Mouse (Mus musculus): Measurements from ENCODE around the gene Pacrg. TPM values are rescaled to one million over a fixed set of nuclear protein-coding genes. Genes with fewer than 3 reads are reported as not detected.

The Pacrg gene
- polyA plus RNA-seq, 1 experiment from 2014 or later: 6.7 TPM

GRCm38 (mm10) chr17:10717148-10717547 lies 123.0 kb downstream of the Pacrg start:
- H3K4me3 ChIP-seq (replicated peaks; ENCODE audit: low read length): no peak overlapping the region
- peaks cover 3% of the 10 kb centered on the region; the same call in 1 of the 2 replicates for H3K4me1 ChIP-seq (replicated peaks; ENCODE audit: control insufficient read depth, insufficient read depth, low read length)
- no peak overlapping the region for H3K9ac ChIP-seq (replicated peaks; ENCODE audit: low read depth, low read length)
- no peak for ATAC-seq
- H3K9me3 ChIP-seq (ENCODE audit: control insufficient read depth, low read length): no peaks in the 10 kb centered on the region
- no peak overlapping the region for H3K27ac ChIP-seq (ENCODE audit: low read length)
- no peak overlapping the region for H3K4me2 ChIP-seq (ENCODE audit: low read length)
- H3K36me3 ChIP-seq (ENCODE audit: control insufficient read depth, insufficient read depth): no peaks in the 10 kb centered on the region
- 98% methylated on average over 1 of the region's 1 CpGs for WGBS
- H3K27me3 ChIP-seq (replicated peaks; ENCODE audit: control insufficient read depth, insufficient read depth, low read length): no peaks in the 10 kb centered on the region

DNA sequence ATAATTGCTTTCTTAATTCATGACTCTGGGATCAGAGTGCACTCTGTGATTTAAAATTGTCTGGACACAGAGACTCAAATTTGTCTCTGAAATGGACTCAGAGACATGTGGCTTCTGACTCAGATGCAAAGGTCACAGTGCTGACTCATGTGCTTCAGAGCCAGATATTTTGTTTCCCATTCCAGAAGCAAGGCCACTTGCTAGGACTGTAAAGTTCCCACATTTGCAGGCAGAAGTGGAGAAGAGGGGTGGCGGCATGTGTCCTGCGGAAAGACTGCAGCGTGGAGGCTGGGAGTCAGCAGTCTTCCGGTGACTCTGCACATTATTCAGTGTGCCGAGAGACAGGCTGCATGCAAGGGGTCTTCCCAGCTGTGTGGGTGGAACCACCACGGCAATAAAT lies 137.3 kb downstream of the Pacrg start:
- WGBS: 68% methylated on average over 6 of the region's 6 CpGs
- H3K4me3 ChIP-seq (replicated peaks; ENCODE audit: low read length): no peak overlapping the region
- H3K27me3 ChIP-seq (replicated peaks; ENCODE audit: control insufficient read depth, insufficient read depth, low read length): no peaks in the 10 kb centered on the region
- peaks cover 5% of the 10 kb centered on the region; the same call in 1 of the 2 replicates for H3K4me1 ChIP-seq (replicated peaks; ENCODE audit: control insufficient read depth, insufficient read depth, low read length)
- no peak overlapping the region for H3K9ac ChIP-seq (replicated peaks; ENCODE audit: low read depth, low read length)
- H3K9me3 ChIP-seq (ENCODE audit: control insufficient read depth, low read length): no peaks in the 10 kb centered on the region
- H3K27ac ChIP-seq (ENCODE audit: low read length): no peak overlapping the region
- no peaks in the 10 kb centered on the region for H3K36me3 ChIP-seq (ENCODE audit: control insufficient read depth, insufficient read depth)
- no peak overlapping the region for H3K4me2 ChIP-seq (ENCODE audit: low read length)
- ATAC-seq: no peak

DNA sequence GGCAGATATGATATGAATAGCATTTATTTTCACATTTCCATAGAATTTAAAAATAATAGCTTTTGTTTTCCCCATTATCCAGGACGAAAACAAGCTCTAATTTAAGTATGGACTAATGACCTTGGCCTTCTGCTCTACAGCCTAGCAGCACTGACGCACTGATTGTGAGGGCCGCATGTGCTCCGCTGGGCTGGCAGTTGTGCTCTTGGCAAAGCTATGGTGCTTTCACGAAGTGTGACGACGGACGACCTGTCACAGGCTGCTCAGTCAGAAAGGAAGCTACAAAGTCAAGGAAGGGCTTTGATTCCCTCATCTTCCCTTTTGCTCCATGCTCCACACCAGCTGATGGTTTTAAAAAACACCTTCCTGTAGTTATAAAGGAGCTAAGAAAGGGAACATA lies 142.1 kb downstream of the Pacrg start:
- ATAC-seq: no peak
- Histone ChIP-seq H3K4me2 (ENCODE audit: low read length) (no peak overlapping the region), H3K27me3 (replicated peaks; ENCODE audit: control insufficient read depth, insufficient read depth, low read length) (no peaks in the 10 kb centered on the region), H3K4me1 (replicated peaks; ENCODE audit: control insufficient read depth, insufficient read depth, low read length) (peaks cover 5% of the 10 kb centered on the region; the same call in 1 of the 2 replicates), H3K4me3 (replicated peaks; ENCODE audit: low read length) (no peak overlapping the region), H3K9me3 (ENCODE audit: control insufficient read depth, low read length) (no peaks in the 10 kb centered on the region), H3K9ac (replicated peaks; ENCODE audit: low read depth, low read length) (no peak overlapping the region), H3K36me3 (ENCODE audit: control insufficient read depth, insufficient read depth) (no peaks in the 10 kb centered on the region), H3K27ac (ENCODE audit: low read length) (no peak overlapping the region)
- WGBS: 23% methylated on average over 8 of the region's 8 CpGs

DNA sequence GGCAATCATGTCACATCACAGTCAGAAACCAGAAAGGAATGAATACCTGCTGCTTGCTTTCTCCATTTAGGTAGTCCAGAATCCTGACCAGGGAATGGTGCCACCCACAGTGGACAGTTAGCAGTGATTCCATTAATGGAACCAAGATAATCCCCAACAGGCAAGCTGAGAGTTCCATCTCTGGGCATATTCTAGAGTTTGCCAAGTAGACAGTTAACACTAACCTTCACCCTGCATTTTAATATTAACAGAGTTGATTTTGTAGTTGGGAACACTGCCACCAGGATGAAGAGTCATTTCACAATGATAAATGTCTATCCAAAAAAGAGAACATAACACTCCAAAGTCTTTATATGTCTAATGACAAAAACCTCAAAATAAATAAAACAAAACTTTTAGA lies 144.7 kb downstream of the Pacrg start:
- H3K4me2 ChIP-seq (ENCODE audit: low read length): no peak overlapping the region
- no peak for ATAC-seq
- H3K9me3 ChIP-seq (ENCODE audit: control insufficient read depth, low read length): no peaks in the 10 kb centered on the region
- no peaks in the 10 kb centered on the region for H3K27me3 ChIP-seq (replicated peaks; ENCODE audit: control insufficient read depth, insufficient read depth, low read length)
- H3K4me3 ChIP-seq (replicated peaks; ENCODE audit: low read length): no peak overlapping the region
- no peak overlapping the region for H3K9ac ChIP-seq (replicated peaks; ENCODE audit: low read depth, low read length)
- H3K4me1 ChIP-seq (replicated peaks; ENCODE audit: control insufficient read depth, insufficient read depth, low read length): peaks cover 3% of the 10 kb centered on the region; the same call in 1 of the 2 replicates
- no peak overlapping the region for H3K27ac ChIP-seq (ENCODE audit: low read length)
- H3K36me3 ChIP-seq (ENCODE audit: control insufficient read depth, insufficient read depth): no peaks in the 10 kb centered on the region

DNA sequence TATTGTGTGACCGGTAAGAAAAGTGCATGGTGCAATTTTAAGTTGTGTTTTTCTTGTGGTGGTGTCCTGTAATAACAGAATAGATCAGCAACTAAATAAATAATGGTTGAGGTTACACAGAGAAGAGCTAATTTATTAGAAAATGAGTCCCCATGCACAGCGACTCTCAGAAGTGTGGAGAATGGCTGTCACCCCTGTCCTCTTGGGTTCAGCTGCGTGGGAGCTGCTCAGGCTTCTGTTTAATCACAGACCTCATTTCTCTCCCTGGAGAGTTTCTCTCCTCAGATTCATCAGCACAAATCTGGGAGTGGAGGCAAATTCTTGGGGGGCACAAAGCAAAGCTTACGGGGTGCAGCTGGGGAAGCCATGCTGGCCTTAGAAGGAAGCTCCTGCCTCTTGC lies 163.0 kb downstream of the Pacrg start:
- Histone ChIP-seq H3K4me1 (replicated peaks; ENCODE audit: control insufficient read depth, insufficient read depth, low read length) (no peaks in the 10 kb centered on the region), H3K4me3 (replicated peaks; ENCODE audit: low read length) (no peak overlapping the region), H3K27ac (ENCODE audit: low read length) (no peak overlapping the region), H3K9me3 (ENCODE audit: control insufficient read depth, low read length) (no peaks in the 10 kb centered on the region), H3K36me3 (ENCODE audit: control insufficient read depth, insufficient read depth) (no peaks in the 10 kb centered on the region), H3K9ac (replicated peaks; ENCODE audit: low read depth, low read length) (no peak overlapping the region), H3K27me3 (replicated peaks; ENCODE audit: control insufficient read depth, insufficient read depth, low read length) (no peaks in the 10 kb centered on the region), H3K4me2 (ENCODE audit: low read length) (no peak overlapping the region)
- 82% methylated on average over 4 of the region's 4 CpGs for WGBS
- ATAC-seq: no peak

DNA sequence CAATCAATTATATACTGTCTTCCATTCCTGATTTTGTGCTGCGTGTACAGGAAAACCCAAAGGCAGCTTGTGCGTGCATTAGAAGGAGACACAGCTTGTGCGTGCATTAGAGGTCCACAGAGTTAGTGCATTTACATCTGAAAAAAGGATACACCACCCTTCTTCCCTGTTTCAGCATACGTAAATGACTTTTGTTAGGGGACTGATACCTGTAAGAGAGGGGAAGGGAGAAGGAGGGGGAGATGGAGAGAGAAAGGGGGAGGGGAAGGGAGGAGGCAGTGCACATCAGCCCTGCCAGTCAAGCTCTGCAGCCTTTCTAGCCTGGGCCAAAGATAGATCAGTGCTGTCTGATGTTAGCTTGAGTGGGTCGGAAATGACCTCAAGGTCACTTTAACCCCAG lies 164.6 kb downstream of the Pacrg start:
- H3K9ac ChIP-seq (replicated peaks; ENCODE audit: low read depth, low read length): no peak overlapping the region
- H3K36me3 ChIP-seq (ENCODE audit: control insufficient read depth, insufficient read depth): no peaks in the 10 kb centered on the region
- H3K27me3 ChIP-seq (replicated peaks; ENCODE audit: control insufficient read depth, insufficient read depth, low read length): no peaks in the 10 kb centered on the region
- WGBS: 67% methylated on average over 5 of the region's 5 CpGs
- H3K4me3 ChIP-seq (replicated peaks; ENCODE audit: low read length): no peak overlapping the region
- no peak overlapping the region for H3K4me2 ChIP-seq (ENCODE audit: low read length)
- H3K27ac ChIP-seq (ENCODE audit: low read length): no peak overlapping the region
- no peaks in the 10 kb centered on the region for H3K4me1 ChIP-seq (replicated peaks; ENCODE audit: control insufficient read depth, insufficient read depth, low read length)
- no peak for ATAC-seq
- no peaks in the 10 kb centered on the region for H3K9me3 ChIP-seq (ENCODE audit: control insufficient read depth, low read length)

DNA sequence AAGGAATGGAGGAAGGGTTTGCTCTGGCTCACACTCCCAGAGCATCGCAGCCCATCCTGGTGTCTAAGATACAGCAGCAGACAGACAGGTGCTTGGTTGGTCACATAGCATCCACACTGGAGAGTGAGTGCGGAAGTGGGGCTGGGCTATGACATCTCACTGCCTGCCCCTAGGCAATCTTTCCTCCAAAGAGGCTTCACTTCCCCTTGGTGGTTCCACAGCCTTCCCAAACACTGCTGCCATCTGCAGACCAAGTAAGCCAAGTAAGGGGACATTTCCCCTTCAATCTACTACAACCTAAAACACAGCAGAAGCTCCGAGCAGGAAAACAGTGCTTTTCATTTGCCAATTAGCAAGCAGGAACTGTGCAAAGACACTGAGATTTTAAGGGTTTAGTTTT lies 165.1 kb downstream of the Pacrg start:
- 59% methylated on average over 3 of the region's 3 CpGs for WGBS
- ATAC-seq: no peak
- H3K27me3 ChIP-seq (replicated peaks; ENCODE audit: control insufficient read depth, insufficient read depth, low read length): no peaks in the 10 kb centered on the region

DNA sequence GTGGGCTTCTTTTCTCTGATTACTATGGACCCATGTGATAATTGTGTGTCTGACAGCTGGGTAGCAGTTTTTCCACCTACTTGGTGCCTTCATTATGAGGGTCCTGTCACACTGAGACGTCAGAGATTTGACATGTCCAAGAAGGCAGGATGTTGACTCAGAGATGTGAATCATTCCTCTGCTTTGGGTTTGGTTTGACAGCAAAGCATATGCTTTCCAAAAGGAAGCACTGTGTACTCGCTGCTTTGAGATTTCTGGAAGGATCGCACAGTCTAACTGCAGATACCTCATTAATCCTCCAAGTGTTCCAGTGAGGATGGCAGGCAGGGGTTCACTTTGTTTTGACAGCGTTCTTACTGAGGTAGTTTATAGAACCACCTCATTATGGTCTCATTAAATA lies 178.8 kb downstream of the Pacrg start:
- Histone ChIP-seq H3K36me3 (ENCODE audit: control insufficient read depth, insufficient read depth) (no peaks in the 10 kb centered on the region), H3K27me3 (replicated peaks; ENCODE audit: control insufficient read depth, insufficient read depth, low read length) (no peaks in the 10 kb centered on the region), H3K27ac (ENCODE audit: low read length) (no peak overlapping the region), H3K9me3 (ENCODE audit: control insufficient read depth, low read length) (no peaks in the 10 kb centered on the region), H3K4me1 (replicated peaks; ENCODE audit: control insufficient read depth, insufficient read depth, low read length) (no peaks in the 10 kb centered on the region), H3K9ac (replicated peaks; ENCODE audit: low read depth, low read length) (no peak overlapping the region), H3K4me3 (replicated peaks; ENCODE audit: low read length) (no peak overlapping the region), H3K4me2 (ENCODE audit: low read length) (no peak overlapping the region)
- ATAC-seq: no peak
- 66% methylated on average over 4 of the region's 4 CpGs for WGBS

More for the DNA sequence above, 165.1 kb downstream of the Pacrg start:
- H3K4me2 ChIP-seq (ENCODE audit: low read length): no peak overlapping the region
- no peaks in the 10 kb centered on the region for H3K36me3 ChIP-seq (ENCODE audit: control insufficient read depth, insufficient read depth)
- H3K4me3 ChIP-seq (replicated peaks; ENCODE audit: low read length): no peak overlapping the region
- H3K9ac ChIP-seq (replicated peaks; ENCODE audit: low read depth, low read length): no peak overlapping the region
- H3K27ac ChIP-seq (ENCODE audit: low read length): no peak overlapping the region
- no peaks in the 10 kb centered on the region for H3K4me1 ChIP-seq (replicated peaks; ENCODE audit: control insufficient read depth, insufficient read depth, low read length)
- no peaks in the 10 kb centered on the region for H3K9me3 ChIP-seq (ENCODE audit: control insufficient read depth, low read length)

DNA sequence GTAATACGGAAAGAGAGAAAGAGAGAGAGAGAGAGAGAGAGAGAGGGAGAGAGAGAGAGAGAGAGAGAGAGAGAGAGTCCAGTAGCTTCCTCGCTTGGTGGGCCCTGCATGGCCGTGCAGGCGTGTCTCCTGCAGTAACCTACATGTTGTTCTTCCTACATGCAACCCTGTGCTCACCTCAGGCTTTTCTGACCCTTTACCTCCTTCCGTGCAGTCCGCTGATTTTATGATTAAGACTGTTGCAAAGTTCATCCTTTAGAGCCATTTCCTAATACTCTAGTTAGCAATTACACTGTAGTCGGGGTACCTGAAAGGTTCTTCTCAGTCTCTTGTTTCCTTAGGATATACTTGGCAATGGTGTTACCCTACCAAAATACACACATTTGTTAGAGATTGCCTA lies 196.5 kb downstream of the Pacrg start:
- ATAC-seq: no peak
- WGBS: 96% methylated on average over 7 of the region's 7 CpGs
- H3K36me3 ChIP-seq (ENCODE audit: control insufficient read depth, insufficient read depth): no peaks in the 10 kb centered on the region
- H3K9me3 ChIP-seq (ENCODE audit: control insufficient read depth, low read length): no peaks in the 10 kb centered on the region
- no peak overlapping the region for H3K9ac ChIP-seq (replicated peaks; ENCODE audit: low read depth, low read length)
- no peaks in the 10 kb centered on the region for H3K4me1 ChIP-seq (replicated peaks; ENCODE audit: control insufficient read depth, insufficient read depth, low read length)
- no peaks in the 10 kb centered on the region for H3K27me3 ChIP-seq (replicated peaks; ENCODE audit: control insufficient read depth, insufficient read depth, low read length)
- H3K4me3 ChIP-seq (replicated peaks; ENCODE audit: low read length): no peak overlapping the region
- no peak overlapping the region for H3K4me2 ChIP-seq (ENCODE audit: low read length)
- H3K27ac ChIP-seq (ENCODE audit: low read length): no peak overlapping the region

GRCm38 (mm10) chr17:10639816-10640215 lies 200.3 kb downstream of the Pacrg start:
- Histone ChIP-seq H3K27ac (ENCODE audit: low read length) (no peak overlapping the region), H3K4me1 (replicated peaks; ENCODE audit: control insufficient read depth, insufficient read depth, low read length) (peaks cover 4% of the 10 kb centered on the region; the same call in 1 of the 2 replicates), H3K4me2 (ENCODE audit: low read length) (no peak overlapping the region), H3K4me3 (replicated peaks; ENCODE audit: low read length) (no peak overlapping the region), H3K36me3 (ENCODE audit: control insufficient read depth, insufficient read depth) (no peaks in the 10 kb centered on the region), H3K9me3 (ENCODE audit: control insufficient read depth, low read length) (no peaks in the 10 kb centered on the region), H3K27me3 (replicated peaks; ENCODE audit: control insufficient read depth, insufficient read depth, low read length) (no peaks in the 10 kb centered on the region), H3K9ac (replicated peaks; ENCODE audit: low read depth, low read length) (no peak overlapping the region)
- WGBS: 65% methylated on average over 1 of the region's 1 CpGs
- no peak for ATAC-seq

Measured in forebrain, embryonic 16.5 days (tissue).